Mouse (Mus musculus) MEL (cell line): ENCODE results near the gene Dnajc25. TPM values are rescaled to one million over a fixed set of nuclear protein-coding genes. Genes with fewer than 3 reads are reported as not detected.

Experiments used
- DNase-seq: peaks from one replicate; pipeline ENCODE4 v3.0.0; 2011; ENCODE audit warnings: low read depth, low spot score
- H3K27ac ChIP-seq: 2 replicates; pipeline ENCODE4 v1.5.1; 2012; ENCODE audit warnings: low read depth, mild to moderate bottlenecking, control low read depth, low read length, moderate library complexity; ENCODE audit not compliant: control insufficient read depth
- H3K27me3 ChIP-seq, 2 experiments: fragments of 150-350 bp in 1 of 2; sonication (generic) in 1 of 2; 2 replicates each; pipeline ENCODE4 v1.6.1; 2012; ENCODE audit warnings: low read length in 2 of 2, mild to moderate bottlenecking in 2 of 2, improper control_type of control experiment in 1 of 2, moderate library complexity in 1 of 2; ENCODE audit not compliant: insufficient read depth in 2 of 2, control insufficient read depth in 1 of 2
- H3K36me3 ChIP-seq, 2 experiments: 2 replicates each; pipeline ENCODE4 v1.6.1; 2012 to 2014; ENCODE audit warnings: low read length in 2 of 2, improper control_type of control experiment in 1 of 2, inconsistent platforms in 1 of 2, mild to moderate bottlenecking in 1 of 2; ENCODE audit not compliant: insufficient read depth in 2 of 2, control insufficient read depth in 1 of 2
- H3K4me1 ChIP-seq, 2 experiments: fragments of 150-350 bp in 1 of 2; sonication (generic) in 1 of 2; 2 replicates each; pipeline ENCODE4 v1.6.1; 2012; ENCODE audit warnings: low read length in 2 of 2, improper control_type of control experiment in 1 of 2, mild to moderate bottlenecking in 1 of 2; ENCODE audit not compliant: insufficient read depth in 2 of 2, control insufficient read depth in 1 of 2
- H3K4me3 ChIP-seq, 2 experiments: fragments of 150-350 bp in 1 of 2; sonication (generic) in 1 of 2; 2 replicates each; pipeline ENCODE4 v1.5.1; 2012; ENCODE audit warnings: low read depth in 2 of 2, low read length in 2 of 2, mild to moderate bottlenecking in 2 of 2, moderate library complexity in 2 of 2, control low read depth in 1 of 2, improper control_type of control experiment in 1 of 2; ENCODE audit not compliant: control insufficient read depth in 1 of 2, insufficient read depth in 1 of 2
- H3K79me2 ChIP-seq: 2 replicates; pipeline ENCODE4 v1.6.1; 2012; ENCODE audit warnings: mild to moderate bottlenecking, low read length, moderate library complexity; ENCODE audit not compliant: control insufficient read depth, poor library complexity, insufficient read depth
- H3K9ac ChIP-seq: 2 replicates; pipeline ENCODE4 v1.6.1; 2012; ENCODE audit warnings: low read depth, mild to moderate bottlenecking, control low read depth, low read length, moderate library complexity; ENCODE audit not compliant: control insufficient read depth, poor library complexity, severe bottlenecking
- H3K9me3 ChIP-seq: fragments of 150-350 bp; sonication (generic); replicated peaks from 2 replicates; pipeline ENCODE4 v1.6.1; 2012; ENCODE audit warnings: mild to moderate bottlenecking, low read length, improper control_type of control experiment, moderate library complexity; ENCODE audit not compliant: insufficient read depth
- CHD1 ChIP-seq: IDR thresholded peaks from 2 replicates; pipeline ENCODE4 v1.6.1; 2012; ENCODE audit warnings: low read depth, mild to moderate bottlenecking, inconsistent platforms, low read length, improper control_type of control experiment
- CHD2 ChIP-seq: IDR thresholded peaks from 2 replicates; pipeline ENCODE4 v1.6.1; 2011; ENCODE audit warnings: low read length, improper control_type of control experiment
- CTCF ChIP-seq, 3 experiments: IDR thresholded peaks in 2 of 3; conservative IDR thresholded peaks in 1 of 3; 2 replicates each; pipeline ENCODE4 v1.5.1; 2011 to 2012; ENCODE audit warnings: low read length in 3 of 3, low read depth in 2 of 3, mild to moderate bottlenecking in 2 of 3, improper control_type of control experiment in 1 of 3, inconsistent platforms in 1 of 3, mixed read lengths in 1 of 3, moderate library complexity in 1 of 3; ENCODE audit not compliant: control insufficient read depth in 1 of 3, insufficient read depth in 1 of 3, poor library complexity in 1 of 3, severe bottlenecking in 1 of 3
- E2F4 ChIP-seq: IDR thresholded peaks from 2 replicates; pipeline ENCODE4 v1.6.1; 2011; ENCODE audit warnings: low read depth, low read length, improper control_type of control experiment, borderline replicate concordance
- ELF1 ChIP-seq: IDR thresholded peaks from 2 replicates; pipeline ENCODE4 v1.6.1; 2014; ENCODE audit warnings: low read depth, mild to moderate bottlenecking, inconsistent platforms, low read length, improper control_type of control experiment, moderate library complexity
- ETS1 ChIP-seq: IDR thresholded peaks from 2 replicates; pipeline ENCODE4 v1.6.1; 2012; ENCODE audit warnings: low read depth, mild to moderate bottlenecking, inconsistent platforms, low read length, improper control_type of control experiment, moderate library complexity
- GABPA ChIP-seq: IDR thresholded peaks from 2 replicates; pipeline ENCODE4 v1.6.1; 2012; ENCODE audit warnings: low read depth, mild to moderate bottlenecking, inconsistent platforms, low read length, improper control_type of control experiment, moderate library complexity
- HCFC1 ChIP-seq: IDR thresholded peaks from 2 replicates; pipeline ENCODE4 v1.6.1; 2012; ENCODE audit warnings: low read depth, mild to moderate bottlenecking, inconsistent platforms, low read length, improper control_type of control experiment, moderate library complexity
- JUND ChIP-seq: IDR thresholded peaks from 2 replicates; pipeline ENCODE4 v1.6.1; 2011; ENCODE audit warnings: low read depth, mild to moderate bottlenecking, improper control_type of control experiment, low read length
- MAFK ChIP-seq: IDR thresholded peaks from 2 replicates; pipeline ENCODE4 v1.6.1; 2011; ENCODE audit warnings: low read depth, mild to moderate bottlenecking, low read length, improper control_type of control experiment, borderline replicate concordance
- MAZ ChIP-seq: IDR thresholded peaks from 2 replicates; pipeline ENCODE4 v1.6.1; 2012; ENCODE audit warnings: low read depth, mild to moderate bottlenecking, inconsistent platforms, low read length, improper control_type of control experiment
- MXI1 ChIP-seq: IDR thresholded peaks from 2 replicates; pipeline ENCODE4 v1.6.1; 2011; ENCODE audit warnings: mild to moderate bottlenecking, low read depth, low read length, improper control_type of control experiment
- MYB ChIP-seq: IDR thresholded peaks from 2 replicates; pipeline ENCODE4 v1.6.1; 2011; ENCODE audit warnings: mild to moderate bottlenecking, low read depth, low read length, improper control_type of control experiment
- MYC ChIP-seq: IDR thresholded peaks from 2 replicates; pipeline ENCODE4 v1.6.1; 2011; ENCODE audit warnings: low read depth, mild to moderate bottlenecking, low read length, improper control_type of control experiment, moderate library complexity
- POLR2AphosphoS5 ChIP-seq: IDR thresholded peaks from 2 replicates; pipeline ENCODE4 v1.6.1; 2012; ENCODE audit warnings: low read depth, borderline replicate concordance, mild to moderate bottlenecking, inconsistent platforms, low read length, moderate library complexity, mixed read lengths
- RCOR1 ChIP-seq: IDR thresholded peaks from 2 replicates; pipeline ENCODE4 v1.6.1; 2012; ENCODE audit warnings: low read depth, mild to moderate bottlenecking, inconsistent platforms, low read length, improper control_type of control experiment
- SIN3A ChIP-seq: IDR thresholded peaks from 2 replicates; pipeline ENCODE4 v1.6.1; 2012; ENCODE audit warnings: low read length, improper control_type of control experiment, inconsistent platforms
- SMC3 ChIP-seq: IDR thresholded peaks from 2 replicates; pipeline ENCODE4 v1.6.1; 2011; ENCODE audit warnings: low read depth, low read length, improper control_type of control experiment
- TAL1 ChIP-seq: IDR thresholded peaks from 2 replicates; pipeline ENCODE4 v1.6.1; 2012; ENCODE audit warnings: mild to moderate bottlenecking, inconsistent platforms, low read length, moderate library complexity, mixed read lengths
- UBTF ChIP-seq: IDR thresholded peaks from 2 replicates; pipeline ENCODE4 v1.6.1; 2012; ENCODE audit warnings: low read depth, mild to moderate bottlenecking, inconsistent platforms, low read length, improper control_type of control experiment, moderate library complexity, borderline replicate concordance; ENCODE audit not compliant: insufficient read depth
- USF1 ChIP-seq: IDR thresholded peaks from 2 replicates; pipeline ENCODE4 v1.6.1; 2014; ENCODE audit warnings: low read depth, mild to moderate bottlenecking, inconsistent platforms, low read length, improper control_type of control experiment, moderate library complexity
- ZC3H11A ChIP-seq: IDR thresholded peaks from 2 replicates; pipeline ENCODE4 v1.6.1; 2012; ENCODE audit warnings: low read depth, mild to moderate bottlenecking, inconsistent platforms, low read length, improper control_type of control experiment
- ZKSCAN1 ChIP-seq: IDR thresholded peaks from 2 replicates; pipeline ENCODE4 v1.6.1; 2012; ENCODE audit warnings: low read depth, mild to moderate bottlenecking, inconsistent platforms, low read length, improper control_type of control experiment, moderate library complexity
- ZMIZ1 ChIP-seq: IDR thresholded peaks from 2 replicates; pipeline ENCODE4 v1.6.1; 2012; ENCODE audit warnings: low read depth, mild to moderate bottlenecking, inconsistent platforms, low read length, improper control_type of control experiment, moderate library complexity
- ZNF384 ChIP-seq: IDR thresholded peaks from 2 replicates; pipeline ENCODE4 v1.6.1; 2012; ENCODE audit warnings: low read depth, mild to moderate bottlenecking, inconsistent platforms, low read length, improper control_type of control experiment
- polyA plus RNA-seq, 2 experiments: library from polyadenylated mRNA; stranded (reverse) in 1 of 2; unstranded in 1 of 2; fragments of >175 nt in 1 of 2; fragments of >200 nt in 1 of 2; gene quantifications; 2 replicates each; pipeline versions ENCODE4 v1.2.1 to v1.2.4; 2012; ENCODE audit warnings: low replicate concordance in 2 of 2, low read depth in 1 of 2; ENCODE audit not compliant: insufficient read length in 2 of 2, insufficient read depth in 1 of 2, missing spikeins in 1 of 2
- total RNA-seq: library from RNA; depleted of rRNA; stranded (reverse); fragments of 300-350 nt; gene quantifications from 2 replicates; pipeline ENCODE4 v1.2.3, GENCODE M21; 2012

The Dnajc25 gene
- total and polyA plus RNA-seq, 3 experiments: 6.6 to 11.8 TPM; not detected in 1

DNA sequence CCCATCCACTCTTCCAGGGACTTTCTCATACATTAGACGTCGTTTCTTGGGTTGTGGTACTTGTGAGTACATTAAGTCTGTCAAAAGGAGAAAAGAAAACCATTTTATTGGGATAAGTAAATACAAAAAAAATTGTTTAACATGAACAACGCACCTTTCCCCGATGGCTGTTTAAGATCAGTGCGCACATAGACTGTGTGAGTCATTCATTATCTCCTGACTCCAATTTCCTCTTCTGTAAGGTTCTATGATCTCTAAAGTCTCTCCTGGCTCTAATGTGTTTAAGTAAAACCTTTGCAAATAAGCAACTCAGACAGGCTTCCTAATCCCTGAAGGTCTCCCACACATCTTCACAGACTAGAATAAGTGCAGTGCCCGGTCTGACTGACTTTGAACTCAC is 49.0 kb downstream of the Dnajc25 start (continued):
- TF ChIP-seq ZC3H11A: no peak
- TF ChIP-seq, all 39 proteins: peak for 11

DNA sequence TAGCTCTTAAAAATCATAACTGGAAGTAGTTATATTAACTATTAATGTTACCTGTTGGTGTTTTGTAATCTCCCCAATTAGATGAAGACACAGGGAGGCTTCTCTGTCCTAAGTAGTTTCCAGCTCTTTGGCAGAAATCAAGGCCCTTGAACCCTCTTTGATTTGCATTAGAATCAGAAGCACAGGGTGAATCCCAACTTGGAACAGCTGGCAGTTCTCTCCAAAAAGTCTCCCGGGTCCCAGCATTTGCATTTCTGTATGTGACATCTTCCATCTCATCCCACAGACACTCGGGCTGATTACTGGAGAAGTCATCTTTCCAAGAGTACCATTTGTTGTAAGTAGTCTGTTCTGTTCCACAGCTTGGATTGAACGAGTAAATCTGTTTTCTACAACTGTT is 52.4 kb downstream of the Dnajc25 start:
- Histone ChIP-seq H3K4me3 (no peak overlapping the region), H3K36me3 (peaks cover 0 to 17% of the 10 kb centered on the region in 2 experiments; a peak in 2 of 4 replicates), H3K4me1 (peaks cover 6 to 12% of the 10 kb centered on the region in 2 experiments), H3K27me3 (no peaks in the 10 kb centered on the region), H3K27ac (no peak overlapping the region), H3K9me3 (no peaks in the 10 kb centered on the region), H3K79me2 (no peaks in the 10 kb centered on the region), H3K9ac (no peak overlapping the region)
- no peak for DNase-seq
- TF ChIP-seq ETS1 (no peak), MXI1 (no peak), CTCF (IDR thresholded peaks at IDR 0.05 in 2 of 3, conservative IDR thresholded peaks at IDR 0.05 in 1 of 3; ENCODE audit: control insufficient read depth in 1 of 3, insufficient read depth in 1 of 3, low read depth in 2 of 3, low read length in 3 of 3, poor library complexity in 1 of 3, severe bottlenecking in 1 of 3) (no peak), JUND (no peak), SIN3A (no peak), SMC3 (no peak), MAFK (no peak), CHD2 (no peak), UBTF (no peak), MYC (no peak), CHD1 (no peak), ZKSCAN1 (no peak), HCFC1 (no peak), ELF1 (no peak), ZMIZ1 (no peak), GABPA (no peak), E2F4 (no peak), MAZ (no peak)

DNA sequence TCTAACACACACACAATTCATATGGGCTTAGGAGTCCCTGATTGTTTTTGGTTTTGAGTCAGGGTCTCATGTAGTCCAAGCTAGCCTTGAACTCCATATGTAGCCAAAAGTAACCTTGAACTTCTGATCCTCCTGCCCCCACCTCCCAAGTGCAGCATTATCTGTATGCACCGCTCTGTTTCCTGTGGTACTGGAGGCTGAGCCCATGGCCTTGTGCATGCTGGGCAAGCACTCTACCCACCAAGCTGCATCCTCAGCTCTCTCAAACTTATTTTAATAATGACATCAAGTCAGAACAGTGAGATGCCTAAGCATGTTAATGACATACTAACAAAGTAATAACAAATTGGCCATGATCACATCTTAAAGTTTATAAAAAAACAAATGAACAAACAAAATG is 56.2 kb downstream of the Dnajc25 start:
- Histone ChIP-seq H3K79me2 (no peaks in the 10 kb centered on the region), H3K9me3 (no peaks in the 10 kb centered on the region), H3K36me3 (peaks cover 0 to 3% of the 10 kb centered on the region in 2 experiments; a peak in 1 of 4 replicates), H3K27ac (no peak overlapping the region), H3K9ac (no peak overlapping the region), H3K27me3 (no peaks in the 10 kb centered on the region), H3K4me3 (no peak overlapping the region), H3K4me1 (peaks cover 0 to 3% of the 10 kb centered on the region in 2 experiments; a peak in 2 of 4 replicates)
- TF ChIP-seq CHD2 (no peak), ZNF384 (no peak), CTCF (IDR thresholded peaks at IDR 0.05 in 2 of 3, conservative IDR thresholded peaks at IDR 0.05 in 1 of 3; ENCODE audit: control insufficient read depth in 1 of 3, insufficient read depth in 1 of 3, low read depth in 2 of 3, low read length in 3 of 3, poor library complexity in 1 of 3, severe bottlenecking in 1 of 3) (no peak), RCOR1 (no peak), UBTF (no peak), MYB (no peak), MYC (no peak), MAFK (no peak), ETS1 (no peak), TAL1 (no peak), USF1 (no peak), POLR2AphosphoS5 (no peak)
- no peak for DNase-seq
